Mouse (Mus musculus): ENCODE data around the gene Zfp653. TPM values are rescaled to one million over a fixed set of nuclear protein-coding genes. Genes with fewer than 3 reads are reported as not detected.
A peak's percentile ranks its signal among the peaks of the same experiment; 100 is the strongest.

Gene Zfp653
- total RNA-seq (2021): 10 to 100 TPM; 18.0 to 19.3 TPM

DNA sequence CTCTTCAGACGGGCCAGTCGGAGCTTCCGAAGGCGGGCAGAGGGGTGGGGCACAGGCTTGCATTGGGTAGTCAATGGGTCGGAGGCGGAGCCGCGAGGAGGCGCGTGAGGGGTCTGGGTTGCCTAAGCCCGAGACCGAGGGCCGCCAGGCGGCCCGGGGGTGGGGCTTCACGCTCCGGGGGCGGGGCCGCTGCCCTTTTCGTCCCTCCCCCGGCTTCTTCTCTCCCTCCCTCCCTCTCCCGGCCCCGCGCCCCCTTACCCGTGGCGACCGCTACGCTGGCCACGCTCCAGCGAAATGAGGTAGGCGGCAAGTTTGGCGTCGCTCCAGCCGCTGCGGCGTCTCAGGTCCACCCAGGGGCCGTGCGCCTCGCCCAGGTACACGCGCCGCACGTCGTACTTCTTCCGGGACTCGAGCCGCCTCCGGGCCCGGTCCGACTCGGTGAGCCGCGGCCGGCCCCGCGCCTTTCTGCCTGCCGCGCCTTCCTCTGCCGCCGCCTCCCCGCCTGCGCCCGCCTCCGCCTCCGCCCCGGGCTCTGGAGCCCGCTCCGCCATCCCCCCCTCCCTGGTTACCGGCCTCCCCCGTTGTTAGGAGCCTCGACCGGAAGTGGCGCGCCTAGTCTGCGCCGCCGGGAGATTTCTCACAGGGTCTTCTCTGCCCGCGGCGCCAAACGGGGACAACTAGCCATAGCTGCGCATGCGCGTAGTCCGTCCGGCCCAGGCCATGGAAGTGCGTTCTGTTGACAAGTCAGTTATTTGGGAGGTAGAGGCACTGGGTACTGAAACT lies at the start of gene Zfp653, which contains the start of gene Gm49318:
Zfp653 (minus strand) TSS at position 586 of the 783 bp plus-strand sequence.
Gm49318 (minus strand) TSS at position 469 of the 783 bp plus-strand sequence.
- intact Hi-C loops (cut with DNase I): loop anchor here (2.0 kb wide), 1 partner anchor 14 kb away; the partner anchor contains the start of gene Ecsit
- DNase-seq (ENCODE audit: low spot score in 2 of 2): peak; percentile 98

DNA sequence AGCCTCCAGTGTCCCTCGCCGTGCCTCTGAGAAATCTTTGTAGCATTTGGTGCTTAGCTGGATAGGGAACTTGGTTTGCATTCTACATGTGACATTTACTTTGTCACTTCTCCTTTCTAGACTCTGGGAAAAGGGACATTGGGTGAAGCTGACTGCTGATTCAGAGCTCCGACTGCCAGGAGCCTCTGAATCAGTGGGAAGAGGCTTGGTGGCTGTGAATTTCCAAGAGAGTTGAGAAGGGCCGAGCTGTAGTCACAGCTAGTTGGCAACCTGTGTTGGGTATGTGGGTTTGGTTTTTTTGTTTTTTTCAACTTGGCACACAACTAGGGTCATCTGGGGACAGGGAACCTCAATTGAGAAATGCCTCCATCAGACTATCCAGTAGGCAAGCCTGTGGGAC lies 48.4 kb upstream of the Zfp653 start:
- intact Hi-C loops (cut with DNase I): no loop called here
- DNase-seq (ENCODE audit: low spot score in 2 of 2): peak in 1 of 2 experiments; percentile 87

DNA sequence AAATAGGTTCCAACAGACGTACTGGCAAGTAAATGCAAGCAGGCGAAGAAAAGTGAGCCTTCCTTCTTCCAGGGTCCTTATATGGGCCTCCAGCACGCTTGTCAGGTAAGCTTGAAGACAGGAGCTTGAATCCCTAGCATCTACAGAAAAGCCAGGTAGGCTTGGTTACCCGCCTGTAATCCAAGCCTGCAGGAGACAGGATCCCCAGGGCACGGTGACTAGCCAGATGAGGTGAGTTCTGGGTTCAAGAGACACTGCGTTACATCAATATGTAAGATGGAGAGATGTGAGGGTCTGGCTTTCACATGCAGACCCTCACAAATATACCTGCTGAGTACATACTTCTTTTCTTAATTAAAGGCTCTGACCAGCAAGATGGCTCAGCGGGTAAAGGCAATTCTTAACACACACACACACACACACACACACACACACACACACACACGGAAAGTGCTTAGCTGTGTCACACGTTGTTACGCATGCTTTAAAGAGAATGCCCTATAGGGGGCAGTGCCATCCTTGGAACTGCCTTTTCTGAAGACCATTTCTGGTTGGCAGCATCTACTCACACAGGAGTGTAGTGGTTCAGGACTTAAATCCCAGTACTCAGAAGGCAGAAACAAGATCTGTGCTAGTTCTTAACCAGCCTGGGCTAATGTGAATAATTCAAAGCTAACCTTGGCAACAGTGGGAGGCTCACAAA lies 46.7 kb upstream of the Zfp653 start:
- intact Hi-C loops (cut with DNase I): no loop called here
- peak; percentile 47 to 66 for DNase-seq (ENCODE audit: low spot score in 2 of 2)

- intact Hi-C loops (cut with DNase I): no loop called here
These were observed 45.7 kb upstream of the Zfp653 start, which contains the start of gene Elof1 for GRCm38 (mm10) chr9:22116740-22117426. Gene Elof1 (minus strand): TSS chr9:22117172.

GRCm38 (mm10) chr9:22116086-22116485 lies 44.9 kb upstream of the Zfp653 start:
- intact Hi-C loops (cut with DNase I): no loop called here
- DNase-seq (ENCODE audit: low spot score in 2 of 2): peak in 1 of 2 experiments; percentile 17

More at GRCm38 (mm10) chr9:22116740-22117426, 45.7 kb upstream of the Zfp653 start, which contains the start of gene Elof1:
- DNase-seq (ENCODE audit: low spot score in 2 of 2): peak; percentile 94 to 98

- DNase-seq (ENCODE audit: low spot score in 2 of 2): no peak
- intact Hi-C loops (cut with DNase I): no loop called here
These were observed 44.5 kb upstream of the Zfp653 start for GRCm38 (mm10) chr9:22115635-22116034.

DNA sequence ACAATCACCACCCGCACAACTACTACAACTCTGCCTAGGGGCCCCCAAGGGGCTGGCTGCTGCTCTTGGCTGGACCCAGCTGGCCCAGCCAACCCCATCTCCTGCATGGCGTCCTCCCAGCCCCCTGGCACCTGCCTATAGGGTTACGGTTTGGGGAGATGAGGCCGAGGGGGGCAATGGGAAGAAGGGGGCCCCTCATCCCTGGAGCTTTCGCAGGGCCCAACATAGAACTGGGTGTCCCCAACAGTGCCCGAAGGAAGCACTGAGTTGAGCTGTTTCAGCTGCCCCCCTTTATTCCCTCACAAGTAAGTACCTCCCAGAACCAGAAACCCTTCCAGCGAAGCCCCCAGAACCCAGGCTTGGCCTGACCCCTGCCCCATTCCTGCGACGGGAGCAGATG lies 37.0 kb upstream of the Zfp653 start:
- DNase-seq (ENCODE audit: low spot score in 2 of 2): no peak
- intact Hi-C loops (cut with DNase I): no loop called here

DNA sequence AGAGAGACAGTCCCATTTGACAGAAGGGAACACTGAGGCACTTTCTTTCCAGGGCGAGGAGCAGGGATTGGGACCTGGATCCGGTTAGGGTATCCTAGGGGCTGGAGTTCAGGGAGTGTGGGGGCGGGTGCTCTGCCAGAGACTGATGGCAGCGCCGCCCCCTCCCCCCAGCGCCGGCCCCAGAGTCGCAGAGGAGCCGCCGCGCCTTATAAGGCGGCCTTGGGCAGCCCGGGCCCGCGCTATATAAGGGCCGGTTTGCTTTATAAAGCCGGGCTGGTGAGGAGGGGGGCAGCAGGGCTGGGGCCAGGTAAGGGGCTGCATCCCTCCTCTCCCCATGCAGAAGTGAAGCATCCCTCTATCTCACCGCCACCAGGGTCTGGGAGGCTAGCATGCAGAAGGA lies 28.7 kb upstream of the Zfp653 start:
- intact Hi-C loops (cut with DNase I): no loop called here
- no peak for DNase-seq (ENCODE audit: low spot score in 2 of 2)

DNA sequence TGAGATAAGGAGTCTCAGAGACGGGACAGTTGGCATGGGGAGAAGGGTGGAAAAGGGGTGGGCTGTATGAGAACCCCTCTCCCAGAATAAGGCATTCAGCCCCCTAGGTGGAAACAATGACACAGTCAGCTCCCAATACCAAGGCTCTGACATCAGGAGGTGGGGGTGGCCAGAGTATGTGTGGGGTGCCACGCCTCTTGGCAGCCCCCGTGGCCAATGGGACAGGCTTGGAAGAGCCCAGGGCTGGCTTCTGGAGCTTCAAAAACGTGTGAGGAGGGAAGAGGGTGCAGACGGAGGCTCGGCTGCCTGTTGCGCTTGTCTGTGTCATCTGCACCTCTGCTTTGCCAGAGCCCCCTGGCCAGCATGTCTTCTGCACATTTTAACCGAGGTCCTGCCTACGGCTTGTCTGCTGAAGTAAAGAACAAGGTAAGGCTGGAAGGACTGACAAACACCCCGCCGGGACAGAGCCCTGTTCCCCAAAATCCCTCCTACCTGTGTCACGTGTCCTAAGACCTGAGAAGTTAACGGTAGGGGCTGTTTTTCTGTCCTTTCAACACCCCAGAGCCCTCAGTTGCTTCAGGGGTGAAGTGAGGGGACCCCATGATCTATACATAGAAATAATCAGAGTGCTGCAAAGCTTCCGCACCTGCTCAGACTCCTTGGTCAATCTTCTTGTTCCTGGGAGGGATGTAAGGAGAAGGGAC lies 28.0 kb upstream of the Zfp653 start, which contains the start of gene Cnn1:
Cnn1 (plus strand) TSS at position 224 of the 704 bp plus-strand sequence.
- DNase-seq (ENCODE audit: low spot score in 2 of 2): no peak
- intact Hi-C loops (cut with DNase I): no loop called here

DNA sequence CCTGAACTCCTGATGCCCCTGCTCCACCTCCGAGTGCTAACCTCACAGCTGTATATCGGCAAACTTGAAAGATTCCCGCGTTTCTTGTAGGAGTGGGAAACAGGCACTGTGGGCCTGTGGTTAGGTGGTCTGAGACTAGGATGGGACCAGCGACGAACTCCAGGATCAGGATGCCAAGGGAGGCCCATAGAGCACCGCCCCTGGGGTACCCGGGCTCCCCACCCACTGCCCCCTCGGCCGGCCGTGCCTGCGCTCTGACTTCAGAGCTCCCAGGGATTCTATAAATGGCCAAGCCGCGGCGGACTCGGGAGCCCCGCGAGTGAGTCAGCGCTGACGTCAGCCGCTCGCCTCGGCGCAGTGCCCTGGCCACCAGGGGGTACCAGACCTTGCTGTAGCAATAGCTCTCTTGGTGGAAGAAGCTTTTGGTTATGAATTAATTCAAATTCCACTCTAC lies 24.7 kb upstream of the Zfp653 start:
- peak; percentile 75 to 78 for DNase-seq (ENCODE audit: low spot score in 2 of 2)
- intact Hi-C loops (cut with DNase I): no loop called here

DNA sequence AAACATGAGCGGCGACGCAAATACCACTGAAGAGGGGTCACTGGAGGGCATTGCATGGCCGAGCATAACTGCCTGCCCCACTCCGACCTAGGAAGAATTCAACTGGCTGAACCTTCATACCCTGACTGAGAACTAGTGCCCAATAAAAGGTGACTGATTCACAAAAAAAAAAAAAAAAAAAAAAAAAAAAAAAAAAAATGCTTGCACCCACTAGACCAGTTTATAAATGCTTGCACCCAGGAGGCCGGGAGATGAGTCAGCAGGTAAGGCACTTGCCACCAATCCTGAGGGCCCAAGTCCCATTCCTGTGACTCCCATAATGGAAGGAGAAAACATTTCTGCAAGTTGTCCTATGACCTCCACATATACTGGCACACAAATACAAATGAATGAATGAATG lies 21.6 kb upstream of the Zfp653 start:
- intact Hi-C loops (cut with DNase I): no loop called here
- no peak for DNase-seq (ENCODE audit: low spot score in 2 of 2)

- DNase-seq (ENCODE audit: low spot score in 2 of 2): no peak
- intact Hi-C loops (cut with DNase I): no loop called here
These were observed 18.8 kb upstream of the Zfp653 start for GRCm38 (mm10) chr9:22089986-22090385.

DNA sequence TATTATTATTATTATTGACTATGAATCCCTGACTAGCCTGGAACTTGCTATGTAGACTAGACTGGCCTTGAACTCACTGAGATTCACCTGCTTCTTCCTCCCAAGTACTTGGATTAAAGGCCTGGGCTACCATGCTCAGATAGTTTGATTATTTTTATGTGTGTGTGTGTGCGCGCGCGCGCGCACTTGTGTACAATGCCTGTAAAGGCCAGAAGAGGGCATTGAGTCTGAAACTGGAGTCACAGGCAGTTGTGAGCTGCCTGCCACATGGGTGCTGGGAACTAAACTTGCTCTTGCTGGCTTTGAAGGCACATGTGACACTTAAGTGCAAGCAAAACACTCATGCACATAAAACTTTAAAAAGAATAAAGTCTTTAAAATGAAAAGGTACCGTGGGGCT lies 18.1 kb upstream of the Zfp653 start:
- no peak for DNase-seq (ENCODE audit: low spot score in 2 of 2)
- intact Hi-C loops (cut with DNase I): no loop called here

- intact Hi-C loops (cut with DNase I): no loop called here
- DNase-seq (ENCODE audit: low spot score in 2 of 2): no peak
These were observed 15.9 kb upstream of the Zfp653 start for GRCm38 (mm10) chr9:22087034-22087618.

DNA sequence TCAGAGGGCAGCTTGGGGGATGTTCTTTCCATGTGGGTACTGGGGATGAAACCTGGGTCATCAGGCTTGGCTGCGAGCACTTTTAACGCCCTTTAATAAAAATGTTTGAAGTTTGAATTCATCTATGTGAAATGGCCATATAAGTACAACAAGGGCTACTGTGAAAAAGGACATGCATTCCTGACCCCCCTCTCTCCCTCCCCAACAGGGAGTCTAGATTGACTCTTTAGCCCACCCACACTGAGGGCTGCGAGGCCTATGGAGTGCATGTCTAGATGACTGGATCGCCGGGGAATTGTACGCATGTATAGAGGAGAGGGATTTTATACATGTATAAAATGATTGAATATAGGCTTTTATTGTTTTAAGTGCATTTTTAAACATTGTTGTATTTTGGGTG lies 14.8 kb upstream of the Zfp653 start:
- DNase-seq (ENCODE audit: low spot score in 2 of 2): no peak
- intact Hi-C loops (cut with DNase I): no loop called here

DNA sequence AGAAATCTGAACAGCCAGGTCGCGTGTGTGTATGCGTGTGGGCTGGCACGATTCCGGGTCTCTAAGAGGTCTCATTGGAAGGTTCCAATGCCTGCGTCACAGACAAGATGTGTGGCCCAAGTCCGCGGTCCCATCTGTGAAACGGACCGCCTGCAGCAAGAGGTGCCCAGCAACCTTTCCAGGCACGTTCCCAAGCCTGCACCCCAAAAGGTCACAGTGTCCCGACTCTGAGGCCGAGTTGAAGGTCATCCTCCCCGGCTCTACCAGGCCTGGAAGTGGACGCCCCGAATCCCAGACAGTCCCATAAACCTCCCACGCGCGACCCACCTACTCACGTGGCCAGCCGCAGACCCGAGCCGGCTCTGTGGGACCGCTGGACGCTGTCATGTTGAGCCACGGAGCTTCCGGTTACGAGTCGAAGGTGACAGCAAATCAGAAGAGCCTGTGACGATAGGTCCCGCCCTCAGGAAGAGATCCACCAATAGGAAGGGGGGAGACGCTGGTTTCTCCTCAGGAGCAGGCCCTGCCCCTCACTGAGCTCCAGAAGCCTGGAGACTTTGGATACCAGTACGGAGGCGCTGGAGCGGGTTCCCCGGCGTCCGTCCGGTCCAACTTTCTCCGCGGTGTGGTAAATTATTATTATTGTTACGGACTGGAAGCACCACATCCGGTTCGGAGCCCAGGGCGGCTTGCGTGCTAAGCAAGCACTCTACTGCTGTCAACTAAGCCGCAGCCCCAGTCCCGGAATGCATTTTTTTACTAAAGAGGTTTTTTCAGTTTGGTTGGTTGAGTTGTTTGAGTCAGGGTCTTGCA lies 14.1 kb upstream of the Zfp653 start, which contains the start of gene Ecsit:
Ecsit (minus strand) TSS at position 417 of the 813 bp plus-strand sequence.
- DNase-seq (ENCODE audit: low spot score in 2 of 2): peak; percentile 96 to 99
- intact Hi-C loops (cut with DNase I): loop anchor here (2.0 kb wide), 1 partner anchor 14 kb away; the partner anchor contains the start of genes Gm49318 and Zfp653

- DNase-seq (ENCODE audit: low spot score in 2 of 2): no peak
- intact Hi-C loops (cut with DNase I): loop anchor here (2.0 kb wide), 1 partner anchor 14 kb away; the partner anchor contains the start of genes Gm49318 and Zfp653
These were observed 13.5 kb upstream of the Zfp653 start for GRCm38 (mm10) chr9:22084667-22085021.

- intact Hi-C loops (cut with DNase I): no loop called here
- DNase-seq (ENCODE audit: low spot score in 2 of 2): no peak
These were observed 5.0 kb upstream of the Zfp653 start for GRCm38 (mm10) chr9:22076223-22076622.

All from left cerebral cortex, postnatal 25 days (tissue).